In the genomic region with DNA sequence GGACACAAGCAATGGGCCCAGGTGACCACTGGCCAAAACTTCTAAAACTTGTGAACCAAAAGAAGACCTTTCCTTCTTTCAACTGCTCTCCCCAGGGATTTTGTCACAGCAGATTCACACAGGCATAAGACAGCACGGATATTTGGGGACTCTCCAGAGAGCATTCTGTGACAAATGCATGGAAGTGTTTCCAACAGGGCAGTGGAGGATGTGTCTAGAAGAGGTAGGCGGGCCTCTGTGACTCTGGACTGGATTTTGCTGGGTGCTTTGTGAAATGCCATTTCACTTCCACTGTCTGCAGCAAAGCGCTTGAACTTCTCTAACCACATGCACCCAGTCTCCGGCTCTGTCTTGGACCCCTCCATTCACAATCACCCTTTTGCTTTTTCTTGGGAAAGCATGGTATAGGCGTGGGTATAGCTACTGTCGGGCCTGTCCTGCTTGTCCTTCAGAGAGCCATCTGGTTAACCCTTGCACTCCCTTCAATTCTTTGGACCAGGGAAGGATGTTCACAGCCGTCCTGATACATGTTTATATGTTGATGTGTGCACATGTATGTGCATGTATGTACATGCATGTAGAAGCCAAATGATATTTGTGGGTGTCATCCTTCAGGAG, we compare ENCODE assay signal across 18 mouse cellular contexts.
"Had no signal": no experiment of that assay in that cellular context is flagged by ENCODE, and none has a peak within 500 bp of the region (broad histone marks: within the 10 kb centered on the region; RNA-seq: fewer than 3 reads in every experiment).

No protein-coding gene starts in this region.

- H3K9ac ChIP-seq: liver, embryonic 15.5 days; liver, postnatal 0 days; lung, embryonic 15.5 days; midbrain, embryonic 13.5 days; midbrain, embryonic 15.5 days; neural tube, embryonic 12.5 days had no signal

- H3K27me3 ChIP-seq: liver, embryonic 15.5 days; lung, embryonic 15.5 days; megakaryocyte, embryonic 14.5 days; midbrain, embryonic 13.5 days; midbrain, embryonic 15.5 days; neural tube, embryonic 12.5 days had no signal

- H3K36me3 ChIP-seq: liver, embryonic 15.5 days; lung, embryonic 15.5 days; midbrain, embryonic 13.5 days; midbrain, embryonic 15.5 days; neural tube, embryonic 12.5 days had no signal

- H3K4me1 ChIP-seq: liver, embryonic 15.5 days; midbrain, embryonic 13.5 days; midbrain, embryonic 15.5 days; neural tube, embryonic 12.5 days had no signal

- H3K9me3 ChIP-seq: liver, embryonic 15.5 days; lung, embryonic 15.5 days; midbrain, embryonic 15.5 days had no signal

- H3K4me3 ChIP-seq: liver, embryonic 15.5 days; lung, embryonic 15.5 days; megakaryocyte, embryonic 14.5 days; midbrain, embryonic 13.5 days; midbrain, embryonic 15.5 days; neural tube, embryonic 12.5 days had no signal

- H3K27ac ChIP-seq: liver, embryonic 15.5 days; lung, embryonic 15.5 days; macrophage; midbrain, embryonic 13.5 days; midbrain, embryonic 15.5 days; neural tube, embryonic 12.5 days had no signal

- ATAC-seq: liver, postnatal 0 days; lung, postnatal 0 days; midbrain, embryonic 13.5 days; midbrain, embryonic 15.5 days had no signal

- H3K4me2 ChIP-seq: liver, embryonic 15.5 days; lung, embryonic 15.5 days; midbrain, embryonic 11.5 days; midbrain, embryonic 13.5 days; midbrain, embryonic 15.5 days; neural tube, embryonic 12.5 days had no signal

- DNase-seq: liver, postnatal 0 days; lung, adult 2 months; lung, postnatal 14 days; lung, postnatal 36 days; right cerebral cortex, postnatal 4 days; spleen, adult 18-20 months; thymus, adult 18-20 months; thymus, postnatal 14 days; thymus, postnatal 36 days had no signal
